Mouse (Mus musculus): ENCODE data around the gene Unc5cl.

Unc5cl gene

GRCm38 (mm10) chr17:48539326-48539725 is 84.6 kb downstream of the Unc5cl start:
- in situ Hi-C loops (cut with MseI, MboI) = no loop called here

- in situ Hi-C loops (cut with MseI, MboI) = no loop called here
Observed at GRCm38 (mm10) chr17:48542733-48543132, 88.0 kb downstream of the Unc5cl start.

GRCm38 (mm10) chr17:48543301-48543765 is 88.6 kb downstream of the Unc5cl start:
- in situ Hi-C loops (cut with MseI, MboI) = no loop called here

- in situ Hi-C loops (cut with MseI, MboI) = no loop called here
Observed at GRCm38 (mm10) chr17:48544722-48545121, 90.0 kb downstream of the Unc5cl start.

GRCm38 (mm10) chr17:48545223-48545943 is 90.7 kb downstream of the Unc5cl start:
- in situ Hi-C loops (cut with MseI, MboI) = no loop called here

GRCm38 (mm10) chr17:48546036-48546435 is 91.3 kb downstream of the Unc5cl start:
- in situ Hi-C loops (cut with MseI, MboI) = no loop called here

- in situ Hi-C loops (cut with MseI, MboI) = no loop called here
Observed at GRCm38 (mm10) chr17:48547668-48548067, 93.0 kb downstream of the Unc5cl start.

GRCm38 (mm10) chr17:48551788-48552531 is 97.3 kb downstream of the Unc5cl start:
- in situ Hi-C loops (cut with MseI, MboI) = no loop called here

- in situ Hi-C loops (cut with MseI, MboI) = no loop called here
Observed at GRCm38 (mm10) chr17:48552532-48552915, 97.8 kb downstream of the Unc5cl start.

- in situ Hi-C loops (cut with MseI, MboI) = no loop called here
Observed at GRCm38 (mm10) chr17:48556223-48556962, 101.7 kb downstream of the Unc5cl start.

- in situ Hi-C loops (cut with MseI, MboI) = no loop called here
Observed at GRCm38 (mm10) chr17:48557823-48558715, 103.4 kb downstream of the Unc5cl start.

- in situ Hi-C loops (cut with MseI, MboI) = no loop called here
Observed at GRCm38 (mm10) chr17:48564931-48565330, 110.2 kb downstream of the Unc5cl start.

GRCm38 (mm10) chr17:48569656-48570055 is 115.0 kb downstream of the Unc5cl start:
- in situ Hi-C loops (cut with MseI, MboI) = no loop called here

- in situ Hi-C loops (cut with MseI, MboI) = no loop called here
Observed at GRCm38 (mm10) chr17:48581153-48581552, 126.5 kb downstream of the Unc5cl start.

GRCm38 (mm10) chr17:48582486-48582990 is 127.8 kb downstream of the Unc5cl start:
- in situ Hi-C loops (cut with MseI, MboI) = no loop called here

GRCm38 (mm10) chr17:48583401-48583800 is 128.7 kb downstream of the Unc5cl start:
- in situ Hi-C loops (cut with MseI, MboI) = no loop called here

GRCm38 (mm10) chr17:48585902-48586359 is 131.2 kb downstream of the Unc5cl start:
- in situ Hi-C loops (cut with MseI, MboI) = no loop called here

GRCm38 (mm10) chr17:48588674-48589073 is 134.0 kb downstream of the Unc5cl start:
- in situ Hi-C loops (cut with MseI, MboI) = no loop called here
